Mouse (Mus musculus) cortical plate, adult 2 months (tissue): ENCODE measurements around the gene Zfp536.

Experiments used
- CTCF ChIP-seq: fragments of 200-500 bp; IDR thresholded peaks from 2 replicates; pipeline ENCODE4 v1.5.1; 2011; ENCODE audit warnings: mild to moderate bottlenecking, control low read depth, low read length; ENCODE audit not compliant: insufficient read depth; ENCODE audit errors: extremely low read depth
- POLR2A ChIP-seq: fragments of 200-500 bp; IDR thresholded peaks from 2 replicates; pipeline ENCODE4 v1.6.1; 2011; ENCODE audit warnings: mild to moderate bottlenecking, low read length, control low read depth; ENCODE audit not compliant: insufficient read depth; ENCODE audit errors: extremely low read depth

DNA sequence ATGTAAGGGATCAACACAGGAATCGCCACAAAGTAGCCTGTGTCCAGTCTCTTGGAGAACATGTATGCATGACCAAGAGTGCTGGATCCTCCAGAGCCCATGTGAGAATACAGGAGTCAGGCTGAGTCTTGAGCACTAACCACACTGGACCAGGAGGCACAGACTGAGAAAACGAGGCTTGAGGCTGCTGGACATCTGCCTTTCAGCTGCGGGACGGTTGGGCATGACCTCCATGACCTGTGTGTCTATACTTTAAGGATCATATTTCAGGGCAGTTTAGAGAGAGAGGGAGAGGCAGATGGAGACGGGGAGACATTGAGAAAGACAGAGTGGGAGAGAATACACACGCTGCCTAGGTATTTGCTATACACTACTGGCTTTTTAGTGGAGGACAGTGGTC is 229.4 kb downstream of the Zfp536 start:
- TF ChIP-seq POLR2A (no peak), CTCF (no peak)
